In the genomic region with DNA sequence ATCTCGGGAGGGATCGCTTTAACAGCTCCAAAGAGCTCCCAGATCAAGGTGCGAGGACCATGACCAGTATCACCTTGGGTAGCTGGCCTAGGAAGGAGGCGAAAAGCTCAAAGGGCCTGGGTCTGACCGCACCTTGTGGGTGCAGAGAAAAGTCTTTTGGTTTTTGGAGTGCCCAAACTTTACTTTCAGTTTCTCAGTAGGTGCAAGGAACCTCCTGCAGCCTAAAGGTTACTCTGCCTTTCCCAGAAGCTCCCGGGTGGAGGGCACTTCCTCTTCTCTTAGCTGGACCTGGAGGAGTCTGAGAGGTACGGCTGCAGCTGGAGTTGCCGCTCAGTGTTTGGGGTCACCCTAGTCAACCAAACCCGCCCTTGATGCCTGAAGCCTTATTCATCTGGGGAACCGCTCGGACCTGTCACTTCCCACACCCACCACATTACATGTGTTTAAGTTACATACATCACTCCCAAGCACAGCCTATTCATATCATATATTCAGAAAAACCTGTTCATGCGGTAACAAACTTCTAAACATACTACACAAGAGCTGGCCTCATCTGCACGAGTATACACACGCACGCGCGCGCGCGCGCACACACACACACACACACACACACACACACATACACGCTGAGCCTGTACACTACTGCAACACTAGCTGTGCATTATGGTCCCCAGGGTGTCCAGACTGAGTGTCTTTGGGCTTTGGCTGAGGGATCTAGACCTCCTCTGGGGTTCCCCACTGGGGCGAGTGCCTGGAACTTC, we compare ENCODE assay signal across 9 mouse cellular contexts. TPM values are rescaled to one million over a fixed set of nuclear protein-coding genes. Genes with fewer than 3 reads are reported as not detected.
DNase-seq lines count a peak whose midpoint lies in the region; ATAC-seq and TF ChIP-seq lines count a peak whose summit lies in the region.
"Had no signal": no experiment of that assay in that cellular context is flagged by ENCODE, and none has a peak within 500 bp of the region (broad histone marks: within the 10 kb centered on the region; RNA-seq: fewer than 3 reads in every experiment).

No protein-coding gene starts in this region.

- H3K36me3 ChIP-seq in embryonic facial prominence, embryonic 10.5 days (replicated peaks): no peaks in the 10 kb centered on the region
- H3K36me3 ChIP-seq in hindbrain, postnatal 0 days (ENCODE audit: insufficient read depth, low read length): no peaks in the 10 kb centered on the region
- no peaks in the 10 kb centered on the region for H3K36me3 ChIP-seq in stomach, postnatal 0 days (ENCODE audit: control insufficient read depth, insufficient read depth, low read length)

- H3K4me1 ChIP-seq in embryonic facial prominence, embryonic 10.5 days: peaks cover 62% of the 10 kb centered on the region
- peaks cover 6% of the 10 kb centered on the region; the same call in 1 of the 2 replicates for H3K4me1 ChIP-seq in hindbrain, postnatal 0 days (ENCODE audit: insufficient read depth, low read length)
- 0 out of 2 replicates have a peak, but pooled peaks cover 5% of the 10 kb centered on the region for H3K4me1 ChIP-seq in stomach, postnatal 0 days (replicated peaks; ENCODE audit: control insufficient read depth, insufficient read depth)

- DNase-seq in kidney, adult 11 months: peak; percentile 17
- DNase-seq in kidney, postnatal 25 days: no peak
- no peak for DNase-seq in embryonic facial prominence, embryonic 10.5 days (ENCODE audit: low spot score)
- no peak for DNase-seq in hindbrain, postnatal 0 days (ENCODE audit: low spot score)
- DNase-seq in lung, postnatal 36 days: peak; percentile 20
- DNase-seq in stomach, postnatal 0 days (ENCODE audit: low spot score): peak; percentile 31
- DNase-seq in ovary, postnatal 10 days (ENCODE audit: low spot score): no peak
- DNase-seq in left cerebral cortex, adult 8-10 months (ENCODE audit: low spot score in 2 of 2): no peak

- no peak for TF ChIP-seq CTCF in hindbrain, postnatal 0 days (IDR thresholded peaks at IDR 0.05; ENCODE audit: low read depth)
- no peak for TF ChIP-seq CTCF in stomach, postnatal 0 days (IDR thresholded peaks at IDR 0.05; ENCODE audit: low read depth)

- H3K27me3 ChIP-seq in embryonic facial prominence, embryonic 10.5 days (replicated peaks; ENCODE audit: low read depth, poor library complexity, severe bottlenecking): peaks cover 100% of the 10 kb centered on the region
- H3K27me3 ChIP-seq in hindbrain, postnatal 0 days (ENCODE audit: insufficient read depth, low read length): peaks cover 72% of the 10 kb centered on the region
- peaks cover 21% of the 10 kb centered on the region; the same call in 1 of the 2 replicates for H3K27me3 ChIP-seq in stomach, postnatal 0 days (ENCODE audit: control insufficient read depth, insufficient read depth, low read length)

- 0 out of 2 replicates have a peak overlapping the region, but pooled peaks have one; percentile 6 for H3K27ac ChIP-seq in embryonic facial prominence, embryonic 10.5 days (replicated peaks)
- no peak overlapping the region for H3K27ac ChIP-seq in hindbrain, postnatal 0 days
- no peak overlapping the region for H3K27ac ChIP-seq in stomach, postnatal 0 days (replicated peaks)

- peak overlapping the region; percentile 37 for H3K4me3 ChIP-seq in embryonic facial prominence, embryonic 10.5 days
- H3K4me3 ChIP-seq in hindbrain, postnatal 0 days (ENCODE audit: low read length): peak overlapping the region; percentile 22
- peak overlapping the region; percentile 44 for H3K4me3 ChIP-seq in stomach, postnatal 0 days (ENCODE audit: low read depth, low read length)

- ATAC-seq in hindbrain, postnatal 0 days: no peak
- ATAC-seq in stomach, postnatal 0 days (ENCODE audit: low FRiP score, low TSS enrichment): 0 out of 2 replicates have a peak, but pooled peaks have one; percentile 3

- TF ChIP-seq EP300 in stomach, postnatal 0 days (optimal IDR thresholded peaks at IDR 0.05): no peak

- H3K9me3 ChIP-seq in embryonic facial prominence, embryonic 10.5 days: no peaks in the 10 kb centered on the region
- H3K9me3 ChIP-seq in hindbrain, postnatal 0 days (ENCODE audit: low read length): no peaks in the 10 kb centered on the region
- H3K9me3 ChIP-seq in stomach, postnatal 0 days (ENCODE audit: control insufficient read depth, low read length): no peaks in the 10 kb centered on the region

- peak overlapping the region; percentile 48 for H3K4me2 ChIP-seq in hindbrain, postnatal 0 days (ENCODE audit: low read depth, low read length)
- H3K4me2 ChIP-seq in stomach, postnatal 0 days (replicated peaks; ENCODE audit: low read depth): peak overlapping the region; percentile 66

- H3K9ac ChIP-seq in hindbrain, postnatal 0 days (replicated peaks; ENCODE audit: low read length): no peak overlapping the region
- H3K9ac ChIP-seq in stomach, postnatal 0 days (ENCODE audit: low read length): no peak overlapping the region

- 4% methylated on average over 23 of the region's 23 CpGs for WGBS in embryonic facial prominence, embryonic 10.5 days
- 5% methylated on average over 23 of the region's 23 CpGs for WGBS in hindbrain, postnatal 0 days
- WGBS in stomach, postnatal 0 days: 11% methylated on average over 23 of the region's 23 CpGs

RNA-seq across cellular contexts. Expression of a gene that starts 49.9 kb away (rescaled TPM):
- 15.4 and 15.7 TPM in 2 replicates for polyA plus RNA-seq in embryonic facial prominence, embryonic 10.5 days (2016; fragmentation: Nextera tagmentation; extraction: Ambion mirVana)
- 37.0 and 43.1 TPM in 2 replicates for total RNA-seq in hindbrain, postnatal 0 days (2014; rRNA removed)
- 36.8 and 39.2 TPM in 2 replicates for polyA plus RNA-seq in hindbrain, postnatal 0 days (2015; fragmentation: Nextera tagmentation; extraction: Ambion mirVana)
- 13.0 and 13.5 TPM in 2 replicates for polyA plus RNA-seq in stomach, postnatal 0 days (2015; fragmentation: Nextera tagmentation; extraction: Ambion mirVana)
- 10 to 100 TPM; 45.8 to 51.5 (median 48.4) TPM for total RNA-seq in left cerebral cortex, adult 8-10 months (2022)

RNA-seq across cellular contexts. Expression of a gene that starts 50.1 kb away (rescaled TPM):
- polyA plus RNA-seq in embryonic facial prominence, embryonic 10.5 days (2016; fragmentation: Nextera tagmentation; extraction: Ambion mirVana): 10.4 and 11.5 TPM in 2 replicates
- 0.10 TPM in 1 of 2 replicates, not detected in the other for total RNA-seq in hindbrain, postnatal 0 days (2014; rRNA removed)
- polyA plus RNA-seq in hindbrain, postnatal 0 days (2015; fragmentation: Nextera tagmentation; extraction: Ambion mirVana): not detected in 2 replicates
- polyA plus RNA-seq in stomach, postnatal 0 days (2015; fragmentation: Nextera tagmentation; extraction: Ambion mirVana): 0.04 TPM in 1 of 2 replicates, not detected in the other
- 10 to 100 TPM; 10.3 to 15.6 (median 12.2) TPM for total RNA-seq in left cerebral cortex, adult 8-10 months (2022)
- polyA plus RNA-seq: large intestine, adult 2 months had no signal

Comparison
In these comparisons a context has a peak if more than half of its experiments do, and no peak if none do; other contexts are left out.
1. DNase-seq: peak in kidney, adult 11 months (single experiment), lung, postnatal 36 days (single experiment) and stomach, postnatal 0 days (single experiment); none in kidney, postnatal 25 days (0 of 2), embryonic facial prominence, embryonic 10.5 days (single experiment), hindbrain, postnatal 0 days (single experiment), ovary, postnatal 10 days (single experiment) and left cerebral cortex, adult 8-10 months (0 of 2).
2. RNA of a gene that starts 50.1 kb away (polyA plus RNA-seq): 10.4 to 11.5 TPM in embryonic facial prominence, embryonic 10.5 days; not detected in hindbrain, postnatal 0 days and 0.04 TPM in stomach, postnatal 0 days; every median in the first group is over 10 times any median in the second.
3. Peak in every context shown above with its lines, with median percentiles within 50 percentile points of each other: H3K4me3 ChIP-seq.